Mouse (Mus musculus) spleen, adult 2 months (tissue): ENCODE measurements around the gene Nckap5l. TPM values are rescaled to one million over a fixed set of nuclear protein-coding genes. Genes with fewer than 3 reads are reported as not detected.

Experiments used
- DNase-seq, 2 experiments: peaks; one replicate each; pipeline versions ENCODE4 v3.0.0 to v3.0.0-alpha.2; 2012 to 2021; ENCODE audit warnings: low spot score in 2 of 2, low read depth in 1 of 2
- H3K27ac ChIP-seq: fragments of 200-500 bp; 2 replicates; pipeline ENCODE4 v1.5.1; 2012; ENCODE audit warnings: low read length, inconsistent platforms; ENCODE audit not compliant: insufficient read depth
- H3K27me3 ChIP-seq: fragments of 200-500 bp; 2 replicates; pipeline ENCODE4 v1.6.1; 2012; ENCODE audit warnings: mild to moderate bottlenecking, moderate library complexity, low read length, inconsistent platforms; ENCODE audit not compliant: control insufficient read depth, insufficient read depth
- H3K36me3 ChIP-seq: fragments of 200-500 bp; 2 replicates; pipeline ENCODE4 v1.6.1; 2012; ENCODE audit warnings: mild to moderate bottlenecking, low read length, inconsistent platforms; ENCODE audit not compliant: control insufficient read depth, insufficient read depth
- H3K4me1 ChIP-seq: fragments of 200-500 bp; 2 replicates; pipeline ENCODE4 v1.6.1; 2011; ENCODE audit warnings: inconsistent platforms; ENCODE audit not compliant: control insufficient read depth, insufficient read depth, insufficient read length
- H3K4me3 ChIP-seq: fragments of 200-500 bp; 2 replicates; pipeline ENCODE4 v1.5.1; 2011; ENCODE audit warnings: mild to moderate bottlenecking, inconsistent platforms; ENCODE audit not compliant: insufficient read depth, insufficient read length; ENCODE audit errors: extremely low read depth
- CTCF ChIP-seq: fragments of 200-500 bp; IDR thresholded peaks from 2 replicates; pipeline ENCODE4 v1.5.1; 2011; ENCODE audit warnings: mild to moderate bottlenecking, inconsistent platforms; ENCODE audit not compliant: insufficient read depth, insufficient read length, insufficient replicate concordance; ENCODE audit errors: extremely low read depth
- POLR2A ChIP-seq: fragments of 200-500 bp; IDR thresholded peaks from 2 replicates; pipeline ENCODE4 v1.6.1; 2011; ENCODE audit warnings: low read depth, low read length, inconsistent platforms
- WGBS: fragments of 180-500 bp; shearing (Covaris S2); methylation state at CpG from one replicate; pipeline ENCODE4 v1.1.7; 2018; 5-methylcytosine and 5-hydroxymethylcytosine counted together
- polyA plus RNA-seq: library from polyadenylated mRNA; depleted of rRNA; stranded (reverse); fragments of >200 nt; gene quantifications from 2 replicates; pipeline ENCODE4 v1.2.3, GENCODE M21; 2012

Gene Nckap5l
- polyA plus RNA-seq, 1 experiment: 10.9 TPM

GRCm38 (mm10) chr15:99442358-99442757 is 15.2 kb downstream of the Nckap5l start:
- no peak for TF ChIP-seq POLR2A
- TF ChIP-seq CTCF: no peak
- WGBS: 79% methylated on average over 7 of the region's 7 CpGs
- H3K27ac ChIP-seq: no peak overlapping the region
- H3K36me3 ChIP-seq: no peaks in the 10 kb centered on the region
- no peak overlapping the region for H3K4me3 ChIP-seq
- no peak for DNase-seq
- no peaks in the 10 kb centered on the region for H3K27me3 ChIP-seq
- no peaks in the 10 kb centered on the region for H3K4me1 ChIP-seq

- H3K4me3 ChIP-seq: no peak overlapping the region
- no peak for DNase-seq
- 86% methylated on average over 8 of the region's 8 CpGs for WGBS
- no peak overlapping the region for H3K27ac ChIP-seq
- H3K27me3 ChIP-seq: no peaks in the 10 kb centered on the region
- H3K4me1 ChIP-seq: no peaks in the 10 kb centered on the region
- no peaks in the 10 kb centered on the region for H3K36me3 ChIP-seq
- TF ChIP-seq CTCF (no peak), POLR2A (no peak)
Observed at GRCm38 (mm10) chr15:99440816-99441457, 16.6 kb downstream of the Nckap5l start.

- no peak overlapping the region for H3K4me3 ChIP-seq
- WGBS: 79% methylated on average over 2 of the region's 2 CpGs
- no peaks in the 10 kb centered on the region for H3K27me3 ChIP-seq
- H3K27ac ChIP-seq: no peak overlapping the region
- DNase-seq: no peak
- TF ChIP-seq POLR2A (no peak), CTCF (no peak)
- H3K4me1 ChIP-seq: no peaks in the 10 kb centered on the region
- H3K36me3 ChIP-seq: no peaks in the 10 kb centered on the region
Observed at GRCm38 (mm10) chr15:99440112-99440815, 17.3 kb downstream of the Nckap5l start.

GRCm38 (mm10) chr15:99438966-99439698 is 18.4 kb downstream of the Nckap5l start:
- Histone ChIP-seq H3K36me3 (no peaks in the 10 kb centered on the region), H3K4me3 (no peak overlapping the region), H3K4me1 (no peaks in the 10 kb centered on the region), H3K27ac (no peak overlapping the region), H3K27me3 (no peaks in the 10 kb centered on the region)
- 86% methylated on average over 8 of the region's 8 CpGs for WGBS
- TF ChIP-seq POLR2A (no peak), CTCF (no peak)
- DNase-seq: no peak

GRCm38 (mm10) chr15:99433913-99434312 is 23.6 kb downstream of the Nckap5l start:
- Histone ChIP-seq H3K36me3 (no peaks in the 10 kb centered on the region; the same call in 1 of the 2 replicates), H3K4me1 (no peaks in the 10 kb centered on the region), H3K27me3 (no peaks in the 10 kb centered on the region), H3K27ac (no peak overlapping the region), H3K4me3 (no peak overlapping the region)
- DNase-seq: no peak
- TF ChIP-seq POLR2A (no peak), CTCF (no peak)
- 91% methylated on average over 12 of the region's 12 CpGs for WGBS

GRCm38 (mm10) chr15:99433081-99433718 is 24.3 kb downstream of the Nckap5l start:
- TF ChIP-seq POLR2A (no peak), CTCF (no peak)
- DNase-seq: no peak
- H3K4me1 ChIP-seq: no peaks in the 10 kb centered on the region
- H3K36me3 ChIP-seq: no peaks in the 10 kb centered on the region; the same call in 1 of the 2 replicates
- H3K27ac ChIP-seq: no peak overlapping the region
- no peaks in the 10 kb centered on the region for H3K27me3 ChIP-seq
- WGBS: 93% methylated on average over 16 of the region's 16 CpGs
- no peak overlapping the region for H3K4me3 ChIP-seq
